Mouse (Mus musculus) gastrocnemius, adult 8-10 months (tissue): ENCODE results near the gene Akt2. TPM values are rescaled to one million over a fixed set of nuclear protein-coding genes. Genes with fewer than 3 reads are reported as not detected.
A peak's percentile ranks its signal among the peaks of the same experiment; 100 is the strongest.
"Not testable (repeated sequence)": the region's sequence is repeated elsewhere in the genome, so short reads cannot be mapped to it uniquely, and the experiment has no call there.

Source experiments
- DNase-seq, 2 experiments: peaks; one replicate each; pipeline ENCODE4 v3.0.0; 2022; ENCODE audit warnings: low spot score in 2 of 2
- total RNA-seq, 4 experiments: library from RNA; stranded (reverse); gene quantifications; 2 replicates each; pipeline ENCODE4 v1.2.4; 2022

The Akt2 gene
- total RNA-seq, 4 experiments from 2014 or later, result 178 to 228 (median 207) TPM

GRCm38 (mm10) chr7:27612940-27613339 lies 21.6 kb downstream of the Akt2 start:
- DNase-seq, result no peak

DNA sequence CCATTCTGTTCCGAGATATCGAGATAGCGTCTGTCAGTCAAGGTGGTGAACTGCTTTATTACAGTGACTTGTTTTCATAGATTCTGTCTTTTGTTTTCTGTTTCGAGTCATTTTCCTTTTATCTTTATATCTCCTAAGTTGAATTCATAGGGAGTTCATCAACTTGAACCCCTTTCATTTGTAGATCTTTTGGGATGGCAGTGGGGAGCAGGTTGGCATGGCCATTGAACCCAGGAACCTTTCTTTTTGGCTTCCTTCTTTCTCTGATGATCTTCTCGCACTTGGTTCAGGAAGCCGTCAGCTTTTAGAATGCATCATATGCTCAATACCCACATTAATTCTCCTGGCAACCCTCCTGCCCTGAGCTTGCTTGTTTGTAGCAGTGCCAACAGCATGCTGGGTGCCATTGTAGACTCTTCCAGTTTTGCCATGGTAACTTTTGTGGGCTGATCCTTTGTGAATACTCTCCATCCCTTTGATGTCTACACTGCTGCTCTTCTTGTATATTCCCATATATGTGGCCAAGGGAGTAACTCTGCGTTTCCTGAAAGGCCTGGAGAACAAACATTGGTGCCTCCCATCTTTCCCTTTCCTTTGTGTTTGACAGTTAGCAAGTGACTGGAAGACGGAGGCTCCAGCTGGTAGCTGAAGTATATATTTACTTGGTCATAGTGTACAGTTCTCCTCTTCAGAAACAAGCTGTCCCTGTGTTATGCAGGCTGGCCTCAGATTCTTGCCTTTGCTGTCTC lies 22.6 kb downstream of the Akt2 start:
- DNase-seq, result no peak

- no peak for DNase-seq
Observed at GRCm38 (mm10) chr7:27621028-27621427, 29.7 kb downstream of the Akt2 start.

GRCm38 (mm10) chr7:27622234-27622633 lies 30.9 kb downstream of the Akt2 start:
- no peak for DNase-seq

DNA sequence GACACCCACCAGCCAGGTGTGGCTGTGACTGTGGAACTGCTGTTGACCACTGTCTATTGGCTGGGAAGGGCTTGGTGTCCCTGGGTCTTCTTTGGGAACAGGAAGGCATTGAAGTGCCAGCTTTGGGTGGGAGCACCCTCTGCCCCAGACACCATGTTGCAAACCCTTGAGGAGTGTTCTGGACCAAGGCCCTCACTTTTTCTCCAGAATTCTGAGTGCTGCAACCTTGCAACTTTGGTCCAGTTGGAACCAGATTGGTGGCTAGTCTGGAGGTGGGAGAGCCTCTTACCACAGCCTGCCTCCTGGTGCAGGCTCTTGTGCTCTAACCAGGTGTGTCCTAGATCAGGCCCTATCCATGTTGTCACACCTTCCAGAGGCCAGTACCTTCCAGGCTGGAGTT lies 33.6 kb downstream of the Akt2 start:
- DNase-seq, result no peak

DNA sequence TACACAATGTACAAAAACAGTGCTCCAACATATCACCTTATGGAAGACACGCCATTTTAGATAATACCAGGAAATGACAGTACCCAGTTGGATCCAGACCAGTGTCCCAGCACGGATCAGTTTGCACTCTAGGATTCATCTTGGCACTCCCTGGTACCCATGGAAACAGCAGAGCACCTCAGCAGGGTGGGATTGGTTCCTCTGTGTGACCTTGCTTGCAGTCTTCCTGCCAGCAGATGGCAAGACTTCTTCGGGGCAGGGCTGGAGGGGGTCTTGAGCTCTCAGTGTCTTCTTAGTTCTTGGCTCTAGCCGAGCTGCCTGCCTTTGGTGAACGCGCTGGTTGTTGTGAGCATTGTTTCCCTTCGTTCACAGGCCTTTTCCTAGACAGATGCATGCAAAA lies 36.4 kb downstream of the Akt2 start:
- DNase-seq, result no peak

- no peak for DNase-seq
Observed at GRCm38 (mm10) chr7:27628190-27628589, 36.8 kb downstream of the Akt2 start.

- DNase-seq, result not testable (repeated sequence)
Observed at GRCm38 (mm10) chr7:27628816-27629215, 37.5 kb downstream of the Akt2 start.

- DNase-seq, result no peak
Observed at GRCm38 (mm10) chr7:27631439-27631838, 40.1 kb downstream of the Akt2 start.

- DNase-seq, result no peak
Observed at GRCm38 (mm10) chr7:27633166-27633565, 41.8 kb downstream of the Akt2 start.

- no peak for DNase-seq
Observed at GRCm38 (mm10) chr7:27634691-27635090, 43.3 kb downstream of the Akt2 start.

- not testable (repeated sequence) for DNase-seq
Observed at GRCm38 (mm10) chr7:27635094-27635493, 43.7 kb downstream of the Akt2 start.

DNA sequence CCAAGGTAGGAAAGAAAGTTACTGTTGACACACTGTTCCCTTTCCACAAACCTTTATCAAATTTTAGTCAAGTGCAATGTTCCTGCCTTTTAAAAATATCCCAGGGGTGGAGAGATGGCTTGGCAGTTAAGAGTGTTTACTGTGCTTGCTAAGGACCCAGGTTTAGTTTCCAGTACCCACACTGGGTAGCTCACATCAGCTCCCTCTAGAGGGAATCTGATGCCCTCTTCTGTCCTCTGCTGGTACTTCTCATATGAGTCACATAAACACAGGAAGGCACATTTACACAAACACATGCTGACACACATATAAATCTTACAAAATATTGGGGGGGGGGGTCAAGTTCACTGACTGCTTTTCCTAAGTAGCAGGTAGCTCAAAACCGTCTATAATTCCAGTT lies 53.1 kb downstream of the Akt2 start:
- no peak for DNase-seq

DNA sequence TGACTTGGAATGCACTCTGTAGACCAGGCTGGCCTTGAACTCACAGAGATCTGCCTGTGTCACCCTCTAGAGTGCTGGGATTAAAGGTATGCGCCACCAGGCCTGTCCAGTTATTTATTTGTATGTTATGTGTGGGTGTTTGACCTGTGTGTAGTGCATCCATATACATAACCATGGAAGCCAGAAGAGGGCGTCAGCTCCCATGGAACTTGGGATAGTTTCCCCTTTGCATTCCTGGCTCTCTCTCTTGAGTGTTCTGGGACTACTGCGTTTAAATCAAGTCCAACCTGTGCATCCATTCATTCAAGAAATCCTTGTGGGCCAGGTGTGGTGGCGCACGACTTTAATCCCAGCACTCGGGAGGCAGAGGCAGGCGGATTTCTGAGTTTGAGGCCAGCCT lies 55.2 kb downstream of the Akt2 start:
- no peak for DNase-seq

- DNase-seq, result no peak
Observed at GRCm38 (mm10) chr7:27647281-27648002, 56.1 kb downstream of the Akt2 start.

GRCm38 (mm10) chr7:27649723-27650122 lies 58.4 kb downstream of the Akt2 start:
- no peak for DNase-seq

- DNase-seq, result peak; percentile 37 to 52
Observed at GRCm38 (mm10) chr7:27650949-27651348, 59.6 kb downstream of the Akt2 start.

- no peak for DNase-seq
Observed at GRCm38 (mm10) chr7:27653681-27654437, 62.5 kb downstream of the Akt2 start, which contains the start of gene Ttc9b. TSS of gene Ttc9b (plus strand) at chr7:27653915.

DNA sequence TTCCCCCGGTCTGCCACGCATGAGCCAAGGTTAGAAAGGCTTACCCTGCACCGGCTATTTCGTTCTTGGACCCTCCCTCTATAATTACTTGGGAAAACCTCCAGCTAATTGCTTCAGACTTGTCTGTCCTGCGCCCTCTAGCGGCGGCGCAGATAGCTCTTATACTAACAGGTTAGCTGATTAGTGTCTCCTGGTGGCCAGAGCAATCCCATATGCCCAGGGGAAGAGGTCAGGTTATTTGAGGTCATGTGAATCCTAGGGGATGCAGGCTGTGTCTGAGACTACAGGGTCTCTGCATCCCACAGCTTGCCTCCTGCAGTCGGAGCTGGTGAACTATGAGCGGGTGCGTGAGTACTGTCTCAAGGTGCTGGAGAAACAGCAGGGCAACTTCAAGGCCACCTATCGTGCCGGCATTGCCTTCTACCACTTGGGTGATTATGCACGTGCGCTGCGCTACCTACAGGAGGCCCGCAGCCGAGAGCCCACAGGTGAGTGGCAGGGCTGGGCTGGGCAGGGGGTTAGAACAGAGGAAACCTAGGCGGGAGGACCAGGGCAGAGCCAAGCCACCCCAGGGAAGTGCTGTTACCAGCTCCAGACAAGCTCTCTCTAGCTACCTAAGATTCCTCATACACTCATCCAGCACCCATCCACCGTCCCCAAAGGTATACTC lies 63.4 kb downstream of the Akt2 start:
- DNase-seq, result peak in 1 of 2 experiments; percentile 39

- no peak for DNase-seq
Observed at GRCm38 (mm10) chr7:27655545-27655944, 64.2 kb downstream of the Akt2 start.

DNA sequence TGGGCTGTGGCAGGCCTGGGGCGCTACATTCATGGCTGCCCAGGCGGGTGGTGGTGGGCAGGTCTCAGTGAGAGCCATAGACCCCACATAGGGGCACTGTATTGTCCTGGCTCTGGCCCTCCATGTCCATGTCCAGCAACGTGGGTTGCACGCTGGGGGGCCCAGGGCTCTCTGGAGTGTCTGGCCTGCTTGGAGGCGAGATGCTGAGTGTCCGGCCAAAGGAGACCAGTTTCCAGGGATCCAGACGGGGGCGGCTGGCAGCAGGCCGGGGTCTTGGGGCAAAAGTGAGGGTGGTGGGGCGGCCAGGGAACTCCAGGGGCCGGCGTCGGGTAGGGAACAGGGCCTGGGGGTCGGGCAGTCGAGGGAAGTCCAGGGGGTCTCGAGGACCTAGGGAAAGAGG lies 65.2 kb downstream of the Akt2 start:
- no peak for DNase-seq
